Mouse (Mus musculus): ENCODE data around the gene Znfx1. TPM values are rescaled to one million over a fixed set of nuclear protein-coding genes. Genes with fewer than 3 reads are reported as not detected.

Gene Znfx1
- polyA plus RNA-seq, 1 experiment from 2014 or later, result 8.7 TPM

- peaks cover 34% of the 10 kb centered on the region for H3K4me1 ChIP-seq (replicated peaks; ENCODE audit: control insufficient read depth, insufficient read depth, low read length)
Observed at GRCm38 (mm10) chr2:166991945-166992344, 70.9 kb downstream of the Znfx1 start.

GRCm38 (mm10) chr2:166990861-166991260 is 72.0 kb downstream of the Znfx1 start:
- no peak for ATAC-seq (ENCODE audit: low FRiP score)
- Histone ChIP-seq H3K4me3 (replicated peaks; ENCODE audit: low read length) (no peak overlapping the region), H3K36me3 (replicated peaks; ENCODE audit: control insufficient read depth, insufficient read depth) (no peaks in the 10 kb centered on the region), H3K4me1 (replicated peaks; ENCODE audit: control insufficient read depth, insufficient read depth, low read length) (peaks cover 30% of the 10 kb centered on the region), H3K9me3 (ENCODE audit: control insufficient read depth, low read length) (no peaks in the 10 kb centered on the region), H3K9ac (no peak overlapping the region), H3K27me3 (ENCODE audit: control insufficient read depth, insufficient read depth, low read length) (no peaks in the 10 kb centered on the region), H3K27ac (no peak overlapping the region), H3K4me2 (replicated peaks) (no peak overlapping the region)
- DNase-seq (ENCODE audit: low spot score), result no peak
- 89% methylated on average over 7 of the region's 7 CpGs for WGBS

More at GRCm38 (mm10) chr2:166991945-166992344, 70.9 kb downstream of the Znfx1 start:
- H3K27me3 ChIP-seq (ENCODE audit: control insufficient read depth, insufficient read depth, low read length), result no peaks in the 10 kb centered on the region
- ATAC-seq (ENCODE audit: low FRiP score) (no peak), DNase-seq (ENCODE audit: low spot score) (no peak)
- no peak overlapping the region for H3K4me2 ChIP-seq (replicated peaks)
- no peak overlapping the region for H3K27ac ChIP-seq
- no peaks in the 10 kb centered on the region for H3K36me3 ChIP-seq (replicated peaks; ENCODE audit: control insufficient read depth, insufficient read depth)
- H3K4me3 ChIP-seq (replicated peaks; ENCODE audit: low read length), result no peak overlapping the region
- no peak overlapping the region for H3K9ac ChIP-seq
- no peaks in the 10 kb centered on the region for H3K9me3 ChIP-seq (ENCODE audit: control insufficient read depth, low read length)

Other genes starting within 250 kb of the Znfx1 start
- 112 and 133 TPM in 2 replicates for gene Cse1l, start 157.0 kb downstream of the Znfx1 start, polyA plus RNA-seq (2014; fragmentation: Nextera tagmentation; extraction: Ambion mirVana)
- 103 and 107 TPM in 2 replicates for gene Stau1, start 66.7 kb downstream of the Znfx1 start, polyA plus RNA-seq (2014; fragmentation: Nextera tagmentation; extraction: Ambion mirVana)
- 28.1 and 29.3 TPM in 2 replicates for gene Ddx27, start 47.8 kb downstream of the Znfx1 start, polyA plus RNA-seq (2014; fragmentation: Nextera tagmentation; extraction: Ambion mirVana)
- gene Kcnb1, start 127.1 kb upstream of the Znfx1 start, polyA plus RNA-seq (2014; fragmentation: Nextera tagmentation; extraction: Ambion mirVana), result 3.5 and 3.9 TPM in 2 replicates
- gene Ptgis, start 177.6 kb upstream of the Znfx1 start, polyA plus RNA-seq (2014; fragmentation: Nextera tagmentation; extraction: Ambion mirVana), result 3.8 and 4.9 TPM in 2 replicates